Mouse (Mus musculus): ENCODE data around the gene Gnb3.

GRCm38 (mm10) chr6:124884714-124885500 is 44.8 kb upstream of the Gnb3 start:
- TF ChIP-seq EP300 (IDR thresholded peaks at IDR 0.05; ENCODE audit: insufficient read depth, low read depth, low read length) = no peak
- TF ChIP-seq POLR2A (IDR thresholded peaks at IDR 0.05; ENCODE audit: insufficient read depth, low read length) = no peak
- TF ChIP-seq CTCF (IDR thresholded peaks at IDR 0.05; ENCODE audit: low read depth, low read length) = no peak

All from ES-Bruce4 (cell line).